Mouse (Mus musculus): ENCODE results near the gene Usp3. TPM values are rescaled to one million over a fixed set of nuclear protein-coding genes. Genes with fewer than 3 reads are reported as not detected.

Gene Usp3
- polyA plus RNA-seq, 1 experiment, result 20.4 TPM

- TF ChIP-seq MAX (IDR thresholded peaks at IDR 0.05; ENCODE audit: low read depth), result no peak
- TF ChIP-seq POLR2A (IDR thresholded peaks at IDR 0.05; ENCODE audit: insufficient read length, low read depth), result no peak
- TF ChIP-seq TCF3 (IDR thresholded peaks at IDR 0.05; ENCODE audit: insufficient read length, low read depth), result no peak
- TF ChIP-seq TCF12 (IDR thresholded peaks at IDR 0.05; ENCODE audit: insufficient read depth, poor library complexity, severe bottlenecking), result no peak
- no peak for TF ChIP-seq CEBPB (IDR thresholded peaks at IDR 0.05; ENCODE audit: insufficient read depth, poor library complexity, severe bottlenecking)
- no peak for TF ChIP-seq USF1 (IDR thresholded peaks at IDR 0.05; ENCODE audit: low read depth)
- no peak for TF ChIP-seq POLR2AphosphoS2 (IDR thresholded peaks at IDR 0.05; ENCODE audit: insufficient read length, low read depth)
- TF ChIP-seq SRF (IDR thresholded peaks at IDR 0.05; ENCODE audit: control insufficient read depth, insufficient read length, low read depth), result no peak
- no peak for TF ChIP-seq REST (IDR thresholded peaks at IDR 0.05; ENCODE audit: insufficient read depth, insufficient read length)
- Histone ChIP-seq H3K79me2 (ENCODE audit: control insufficient read depth, insufficient read depth) (no peaks in the 10 kb centered on the region), H3K27me3 (ENCODE audit: control insufficient read depth, insufficient read depth, insufficient read length) (no peaks in the 10 kb centered on the region), H3K36me3 (ENCODE audit: control insufficient read depth, insufficient read depth) (no peaks in the 10 kb centered on the region), H3ac (ENCODE audit: control insufficient read depth, insufficient read length) (no peak overlapping the region), H3K4me2 (ENCODE audit: low read depth) (no peak overlapping the region), H3K4me3 (no peak overlapping the region)
Measured at GRCm38 (mm10) chr9:66600551-66600950, 7.6 kb upstream of the Usp3 start.

DNA sequence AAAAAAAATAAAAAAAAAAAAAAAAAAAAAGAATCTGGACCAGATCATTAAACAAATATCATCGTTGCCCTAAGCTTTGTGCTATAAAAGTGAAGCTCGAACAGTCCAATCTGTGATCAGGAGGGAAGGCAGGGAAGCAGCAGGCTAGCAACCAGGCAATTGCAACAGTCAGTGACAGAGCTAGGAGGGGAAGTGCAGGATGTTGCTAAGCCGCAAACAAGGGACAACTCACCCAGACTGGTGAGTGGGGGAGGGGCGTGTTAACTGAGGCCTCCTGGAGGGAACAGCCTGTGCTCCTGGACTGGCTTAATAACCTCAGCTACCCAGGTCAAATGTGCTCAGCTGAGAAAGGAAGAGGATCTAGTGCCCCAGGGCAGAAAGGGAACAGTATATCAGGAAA is 6.6 kb upstream of the Usp3 start:
- H3K4me2 ChIP-seq (ENCODE audit: low read depth), result no peak overlapping the region
- H3K4me3 ChIP-seq, result no peak overlapping the region
- TF ChIP-seq CEBPB (IDR thresholded peaks at IDR 0.05; ENCODE audit: insufficient read depth, poor library complexity, severe bottlenecking) (0 out of 2 replicates have a peak, but pooled peaks have one; percentile 11), SRF (IDR thresholded peaks at IDR 0.05; ENCODE audit: control insufficient read depth, insufficient read length, low read depth) (no peak)
- H3ac ChIP-seq (ENCODE audit: control insufficient read depth, insufficient read length), result no peak overlapping the region
- no peaks in the 10 kb centered on the region for H3K79me2 ChIP-seq (ENCODE audit: control insufficient read depth, insufficient read depth)
- no peaks in the 10 kb centered on the region for H3K27me3 ChIP-seq (ENCODE audit: control insufficient read depth, insufficient read depth, insufficient read length)
- no peaks in the 10 kb centered on the region for H3K36me3 ChIP-seq (ENCODE audit: control insufficient read depth, insufficient read depth)

- no peak overlapping the region for H3ac ChIP-seq (ENCODE audit: control insufficient read depth, insufficient read length)
- TF ChIP-seq MYOG (IDR thresholded peaks at IDR 0.05; ENCODE audit: control insufficient read depth in 1 of 3, insufficient read depth in 1 of 3, insufficient read length in 2 of 3, low read depth in 2 of 3) (no peak), POLR2AphosphoS2 (IDR thresholded peaks at IDR 0.05; ENCODE audit: insufficient read length, low read depth) (no peak), TCF12 (IDR thresholded peaks at IDR 0.05; ENCODE audit: insufficient read depth, poor library complexity, severe bottlenecking) (no peak), TCF3 (IDR thresholded peaks at IDR 0.05; ENCODE audit: insufficient read length, low read depth) (no peak), MYOD1 (IDR thresholded peaks at IDR 0.05; ENCODE audit: control insufficient read depth in 1 of 3, insufficient read length in 2 of 3, low read depth in 2 of 3) (no peak), MAX (IDR thresholded peaks at IDR 0.05; ENCODE audit: low read depth) (no peak), CEBPB (IDR thresholded peaks at IDR 0.05; ENCODE audit: insufficient read depth, poor library complexity, severe bottlenecking) (no peak), REST (IDR thresholded peaks at IDR 0.05; ENCODE audit: insufficient read depth, insufficient read length) (no peak), USF1 (IDR thresholded peaks at IDR 0.05; ENCODE audit: low read depth) (no peak), E2F4 (IDR thresholded peaks at IDR 0.05; ENCODE audit: insufficient read depth) (no peak), POLR2A (IDR thresholded peaks at IDR 0.05; ENCODE audit: insufficient read length, low read depth) (no peak), SRF (IDR thresholded peaks at IDR 0.05; ENCODE audit: control insufficient read depth, insufficient read length, low read depth) (no peak)
Measured at GRCm38 (mm10) chr9:66598636-66599035, 5.7 kb upstream of the Usp3 start.

GRCm38 (mm10) chr9:66597480-66598215 is 4.7 kb upstream of the Usp3 start:
- TF ChIP-seq MYOG (IDR thresholded peaks at IDR 0.05; ENCODE audit: control insufficient read depth in 1 of 3, insufficient read depth in 1 of 3, insufficient read length in 2 of 3, low read depth in 2 of 3), result no peak
- Histone ChIP-seq H3K79me2 (ENCODE audit: control insufficient read depth, insufficient read depth) (no peaks in the 10 kb centered on the region), H3ac (ENCODE audit: control insufficient read depth, insufficient read length) (no peak overlapping the region), H3K27me3 (ENCODE audit: control insufficient read depth, insufficient read depth, insufficient read length) (no peaks in the 10 kb centered on the region), H3K4me3 (no peak overlapping the region), H3K36me3 (ENCODE audit: control insufficient read depth, insufficient read depth) (no peaks in the 10 kb centered on the region), H3K4me2 (ENCODE audit: low read depth) (no peak overlapping the region)

More at GRCm38 (mm10) chr9:66598636-66599035, 5.7 kb upstream of the Usp3 start:
- Histone ChIP-seq H3K4me2 (ENCODE audit: low read depth) (no peak overlapping the region), H3K27me3 (ENCODE audit: control insufficient read depth, insufficient read depth, insufficient read length) (no peaks in the 10 kb centered on the region), H3K36me3 (ENCODE audit: control insufficient read depth, insufficient read depth) (no peaks in the 10 kb centered on the region), H3K4me3 (no peak overlapping the region), H3K79me2 (ENCODE audit: control insufficient read depth, insufficient read depth) (no peaks in the 10 kb centered on the region)

GRCm38 (mm10) chr9:66597076-66597475 is 4.1 kb upstream of the Usp3 start:
- H3K36me3 ChIP-seq (ENCODE audit: control insufficient read depth, insufficient read depth), result no peaks in the 10 kb centered on the region
- H3ac ChIP-seq (ENCODE audit: control insufficient read depth, insufficient read length), result no peak overlapping the region
- H3K4me3 ChIP-seq, result no peak overlapping the region
- H3K79me2 ChIP-seq (ENCODE audit: control insufficient read depth, insufficient read depth), result peaks cover 1% of the 10 kb centered on the region
- no peak overlapping the region for H3K4me2 ChIP-seq (ENCODE audit: low read depth)
- H3K27me3 ChIP-seq (ENCODE audit: control insufficient read depth, insufficient read depth, insufficient read length), result no peaks in the 10 kb centered on the region
- TF ChIP-seq POLR2AphosphoS2 (IDR thresholded peaks at IDR 0.05; ENCODE audit: insufficient read length, low read depth), result no peak
- TF ChIP-seq SRF (IDR thresholded peaks at IDR 0.05; ENCODE audit: control insufficient read depth, insufficient read length, low read depth), result no peak
- no peak for TF ChIP-seq POLR2A (IDR thresholded peaks at IDR 0.05; ENCODE audit: insufficient read length, low read depth)
- TF ChIP-seq REST (IDR thresholded peaks at IDR 0.05; ENCODE audit: insufficient read depth, insufficient read length), result no peak
- no peak for TF ChIP-seq TCF12 (IDR thresholded peaks at IDR 0.05; ENCODE audit: insufficient read depth, poor library complexity, severe bottlenecking)
- no peak for TF ChIP-seq MYOD1 (IDR thresholded peaks at IDR 0.05; ENCODE audit: control insufficient read depth in 1 of 3, insufficient read length in 2 of 3, low read depth in 2 of 3)
- TF ChIP-seq E2F4 (IDR thresholded peaks at IDR 0.05; ENCODE audit: insufficient read depth), result no peak
- TF ChIP-seq USF1 (IDR thresholded peaks at IDR 0.05; ENCODE audit: low read depth), result no peak
- TF ChIP-seq MYOG (IDR thresholded peaks at IDR 0.05; ENCODE audit: control insufficient read depth in 1 of 3, insufficient read depth in 1 of 3, insufficient read length in 2 of 3, low read depth in 2 of 3), result no peak

Measured in myocyte (in vitro differentiated cells).